Mouse (Mus musculus) intestine, embryonic 15.5 days (tissue): Measurements from ENCODE around the gene Rnf31. TPM values are rescaled to one million over a fixed set of nuclear protein-coding genes. Genes with fewer than 3 reads are reported as not detected.
A peak's percentile ranks its signal among the peaks of the same experiment; 100 is the strongest.

Experiments used
- ATAC-seq: fragments of 200-750 bp; cut with Nextera tagmentation; 2 replicates; pipeline ENCODE4 v1.8.0; 2017; ENCODE audit warnings: moderate TSS enrichment, moderate library complexity
- H3K27ac ChIP-seq: fragments of 300-500 bp; sonication (generic); 2 replicates; pipeline ENCODE4 v1.5.1; 2015; ENCODE audit warnings: mild to moderate bottlenecking, inconsistent platforms
- H3K27me3 ChIP-seq: fragments of 300-500 bp; sonication (generic); replicated peaks from 2 replicates; pipeline ENCODE4 v1.6.1; 2015; ENCODE audit warnings: inconsistent platforms
- H3K36me3 ChIP-seq: fragments of 300-500 bp; sonication (generic); 2 replicates; pipeline ENCODE4 v1.6.1; 2015; ENCODE audit warnings: inconsistent platforms
- H3K4me1 ChIP-seq: fragments of 300-500 bp; sonication (generic); replicated peaks from 2 replicates; pipeline ENCODE4 v1.6.1; 2015; ENCODE audit warnings: inconsistent platforms
- H3K4me2 ChIP-seq: fragments of 300-500 bp; sonication (generic); replicated peaks from 2 replicates; pipeline ENCODE4 v1.6.1; 2015; ENCODE audit warnings: mild to moderate bottlenecking, inconsistent platforms
- H3K4me3 ChIP-seq: fragments of 300-500 bp; sonication (generic); replicated peaks from 2 replicates; pipeline ENCODE4 v1.5.1; 2015; ENCODE audit warnings: inconsistent platforms
- H3K9ac ChIP-seq: fragments of 300-500 bp; sonication (generic); 2 replicates; pipeline ENCODE4 v1.6.1; 2015; ENCODE audit warnings: inconsistent platforms
- H3K9me3 ChIP-seq: fragments of 300-500 bp; sonication (generic); 2 replicates; pipeline ENCODE4 v1.6.1; 2016; ENCODE audit warnings: inconsistent platforms
- WGBS: fragments of 180-500 bp; shearing (Covaris S2); methylation state at CpG from one replicate; pipeline ENCODE4 v1.1.7; 2015; 5-methylcytosine and 5-hydroxymethylcytosine counted together
- polyA plus RNA-seq: library from polyadenylated mRNA; unstranded; fragments of >200 nt; fragmentation: Nextera tagmentation; extraction: Ambion mirVana; gene quantifications from 2 replicates; pipeline ENCODE4 v1.2.1, GENCODE M21; 2015

Rnf31 gene
- polyA plus RNA-seq, 1 experiment from 2014 or later: 16.3 TPM

- no peaks in the 10 kb centered on the region for H3K27me3 ChIP-seq
- peak; percentile 69 for ATAC-seq
- H3K9ac ChIP-seq: peak overlapping the region; percentile 92
- peaks cover 13% of the 10 kb centered on the region for H3K36me3 ChIP-seq
- H3K4me1 ChIP-seq: peaks cover 10% of the 10 kb centered on the region
- H3K4me2 ChIP-seq: peak overlapping the region; percentile 79
- 20% methylated on average over 6 of the region's 6 CpGs for WGBS
- peak overlapping the region; percentile 88 for H3K27ac ChIP-seq
- H3K4me3 ChIP-seq: peak overlapping the region; percentile 79
- H3K9me3 ChIP-seq: no peaks in the 10 kb centered on the region
Measured at GRCm38 (mm10) chr14:55578668-55579269, 12.7 kb upstream of the Rnf31 start.

GRCm38 (mm10) chr14:55579511-55580496, 11.7 kb upstream of the Rnf31 start:
- WGBS: 87% methylated on average over 23 of the region's 23 CpGs
- Histone ChIP-seq H3K27ac (no peak overlapping the region), H3K4me1 (peaks cover 13% of the 10 kb centered on the region), H3K9ac (no peak overlapping the region), H3K36me3 (peaks cover 13% of the 10 kb centered on the region), H3K4me2 (peak overlapping the region; percentile 79; the same call in 1 of the 2 replicates), H3K27me3 (no peaks in the 10 kb centered on the region), H3K9me3 (no peaks in the 10 kb centered on the region), H3K4me3 (no peak overlapping the region)
- no peak for ATAC-seq

- no peak overlapping the region for H3K27ac ChIP-seq
- H3K4me2 ChIP-seq: no peak overlapping the region
- H3K9ac ChIP-seq: no peak overlapping the region
- no peak for ATAC-seq
- H3K27me3 ChIP-seq: no peaks in the 10 kb centered on the region
- no peak overlapping the region for H3K4me3 ChIP-seq
- peaks cover 13% of the 10 kb centered on the region for H3K4me1 ChIP-seq
- WGBS: 94% methylated on average over 16 of the region's 16 CpGs
- peaks cover 13% of the 10 kb centered on the region for H3K36me3 ChIP-seq
- no peaks in the 10 kb centered on the region for H3K9me3 ChIP-seq
Measured at GRCm38 (mm10) chr14:55580731-55581130, 10.8 kb upstream of the Rnf31 start.

GRCm38 (mm10) chr14:55581981-55582681, 9.4 kb upstream of the Rnf31 start:
- H3K9ac ChIP-seq: no peak overlapping the region
- no peak overlapping the region for H3K4me2 ChIP-seq
- H3K4me1 ChIP-seq: peaks cover 11% of the 10 kb centered on the region; the same call in 1 of the 2 replicates
- WGBS: 68% methylated on average over 9 of the region's 9 CpGs
- H3K9me3 ChIP-seq: no peaks in the 10 kb centered on the region
- H3K27ac ChIP-seq: no peak overlapping the region
- H3K36me3 ChIP-seq: peaks cover 13% of the 10 kb centered on the region
- no peak overlapping the region for H3K4me3 ChIP-seq
- ATAC-seq: no peak
- no peaks in the 10 kb centered on the region for H3K27me3 ChIP-seq

GRCm38 (mm10) chr14:55584303-55584701, 7.2 kb upstream of the Rnf31 start:
- Histone ChIP-seq H3K9me3 (no peaks in the 10 kb centered on the region), H3K36me3 (peaks cover 13% of the 10 kb centered on the region), H3K4me1 (peaks cover 9% of the 10 kb centered on the region; the same call in 1 of the 2 replicates), H3K4me2 (peak overlapping the region; percentile 93), H3K9ac (peak overlapping the region; percentile 53; the same call in 1 of the 2 replicates), H3K27me3 (no peaks in the 10 kb centered on the region), H3K27ac (no peak overlapping the region), H3K4me3 (peak overlapping the region; percentile 56)
- WGBS: 35% methylated on average over 5 of the region's 5 CpGs
- ATAC-seq: no peak

- peak; percentile 93 for ATAC-seq
- 4% methylated on average over 43 of the region's 43 CpGs for WGBS
- Histone ChIP-seq H3K4me1 (peaks cover 14% of the 10 kb centered on the region), H3K4me2 (peak within 1 kb of the TSS; percentile 93), H3K9me3 (no peaks in the 10 kb centered on the region), H3K36me3 (peaks cover 13% of the 10 kb centered on the region), H3K27ac (peak within 1 kb of the TSS; percentile 62), H3K27me3 (no peaks in the 10 kb centered on the region), H3K9ac (peak within 1 kb of the TSS; percentile 53), H3K4me3 (peak within 1 kb of the TSS; percentile 56)
Measured at GRCm38 (mm10) chr14:55584702-55585565, 6.6 kb upstream of the Rnf31 start, which contains the start of gene Emc9. TSS of gene Emc9 (minus strand) at chr14:55585302.

GRCm38 (mm10) chr14:55585566-55585960, 5.9 kb upstream of the Rnf31 start:
- H3K27me3 ChIP-seq: no peaks in the 10 kb centered on the region
- peak overlapping the region; percentile 93 for H3K4me2 ChIP-seq
- no peak overlapping the region for H3K9ac ChIP-seq
- peak overlapping the region; percentile 56 for H3K4me3 ChIP-seq
- ATAC-seq: peak; percentile 70
- 44% methylated on average over 6 of the region's 6 CpGs for whole genome bisulfite sequencing
- H3K9me3 ChIP-seq: no peaks in the 10 kb centered on the region
- peaks cover 18% of the 10 kb centered on the region for H3K4me1 ChIP-seq
- H3K27ac ChIP-seq: peak overlapping the region; percentile 62; the same call in 1 of the 2 replicates
- peaks cover 9% of the 10 kb centered on the region for H3K36me3 ChIP-seq

GRCm38 (mm10) chr14:55586149-55586548, 5.4 kb upstream of the Rnf31 start:
- no peak overlapping the region for H3K27ac ChIP-seq
- 93% methylated on average over 2 of the region's 2 CpGs for WGBS
- no peak overlapping the region for H3K4me2 ChIP-seq

GRCm38 (mm10) chr14:55589271-55589670, 2.2 kb upstream of the Rnf31 start:
- 93% methylated on average over 5 of the region's 5 CpGs for WGBS
- peaks cover 27% of the 10 kb centered on the region for H3K4me1 ChIP-seq
- no peak overlapping the region for H3K4me3 ChIP-seq
- no peak overlapping the region; the same call in 1 of the 2 replicates for H3K4me2 ChIP-seq
- H3K9me3 ChIP-seq: no peaks in the 10 kb centered on the region
- no peak for ATAC-seq
- H3K27me3 ChIP-seq: no peaks in the 10 kb centered on the region
- H3K27ac ChIP-seq: no peak overlapping the region
- no peaks in the 10 kb centered on the region for H3K36me3 ChIP-seq
- H3K9ac ChIP-seq: no peak overlapping the region

More at GRCm38 (mm10) chr14:55586149-55586548, 5.4 kb upstream of the Rnf31 start:
- Histone ChIP-seq H3K36me3 (peaks cover 6% of the 10 kb centered on the region; the same call in 1 of the 2 replicates), H3K9me3 (no peaks in the 10 kb centered on the region), H3K4me1 (peaks cover 18% of the 10 kb centered on the region), H3K9ac (no peak overlapping the region), H3K27me3 (no peaks in the 10 kb centered on the region), H3K4me3 (no peak overlapping the region)
- ATAC-seq: no peak

- no peak for ATAC-seq
Measured at GRCm38 (mm10) chr14:55589771-55590448, 1.6 kb upstream of the Rnf31 start.

More at GRCm38 (mm10) chr14:55589771-55590448, 1.6 kb upstream of the Rnf31 start:
- peaks cover 23% of the 10 kb centered on the region for H3K4me1 ChIP-seq
- peak overlapping the region; percentile 52 for H3K9ac ChIP-seq
- peak overlapping the region; percentile 98 for H3K27ac ChIP-seq
- H3K9me3 ChIP-seq: no peaks in the 10 kb centered on the region
- peak overlapping the region; percentile 90 for H3K4me3 ChIP-seq
- 69% methylated on average over 11 of the region's 11 CpGs for WGBS
- H3K36me3 ChIP-seq: peaks cover 3% of the 10 kb centered on the region; the same call in 1 of the 2 replicates
- no peaks in the 10 kb centered on the region for H3K27me3 ChIP-seq
- peak overlapping the region; percentile 85 for H3K4me2 ChIP-seq
